Mouse (Mus musculus) thymus, adult 18-20 months (tissue): ENCODE data around the gene Smyd4.
A peak's percentile ranks its signal among the peaks of the same experiment; 100 is the strongest.

Source experiments
- DNase-seq, 2 experiments: peaks; one replicate each; pipeline ENCODE4 v3.0.0; 2022; ENCODE audit warnings: mixed read lengths in 2 of 2

Gene Smyd4

DNA sequence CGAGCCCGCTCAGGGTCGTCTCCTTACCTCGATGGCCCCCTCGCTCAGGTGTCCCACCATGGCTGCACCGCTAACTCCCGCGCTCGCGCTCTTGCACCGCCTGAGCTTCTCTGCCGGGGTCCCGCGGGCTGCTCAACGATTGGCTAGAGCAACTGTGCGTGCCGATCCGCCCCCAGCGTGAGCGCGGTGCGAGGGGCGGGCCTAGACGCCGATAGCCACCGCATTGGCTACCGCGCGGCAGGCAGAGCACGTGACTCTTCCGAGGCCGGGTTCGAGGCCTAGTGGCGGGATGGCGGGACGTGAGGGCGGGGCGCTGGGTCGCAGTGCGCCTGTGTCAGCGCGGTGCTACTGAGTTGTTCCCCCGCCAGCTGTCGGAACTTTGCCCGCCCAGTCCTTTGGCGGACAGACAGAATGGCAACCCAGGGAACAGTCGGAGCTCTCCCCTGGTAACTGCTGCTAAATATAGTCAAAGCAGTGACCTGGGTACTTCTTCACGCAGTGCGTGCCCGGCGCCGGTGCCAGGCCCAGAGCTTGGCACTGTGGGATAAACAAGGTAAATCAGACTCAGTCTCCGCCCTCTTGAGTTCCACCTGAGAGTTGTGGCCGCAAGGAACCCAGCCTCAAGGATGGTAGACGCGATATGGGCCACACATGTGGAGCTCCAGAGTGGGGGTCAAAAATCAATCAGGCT lies at the start of gene Smyd4, which contains the start of gene Rpa1:
Gene Smyd4 (plus strand): TSS at position 235 of the 691 bp plus-strand sequence.
Gene Rpa1 (minus strand): TSS at position 126 of the 691 bp plus-strand sequence.
- peak; percentile 95 for DNase-seq

- DNase-seq, result no peak
Observed at GRCm38 (mm10) chr11:75298491-75298890, 49.7 kb upstream of the Smyd4 start.

DNA sequence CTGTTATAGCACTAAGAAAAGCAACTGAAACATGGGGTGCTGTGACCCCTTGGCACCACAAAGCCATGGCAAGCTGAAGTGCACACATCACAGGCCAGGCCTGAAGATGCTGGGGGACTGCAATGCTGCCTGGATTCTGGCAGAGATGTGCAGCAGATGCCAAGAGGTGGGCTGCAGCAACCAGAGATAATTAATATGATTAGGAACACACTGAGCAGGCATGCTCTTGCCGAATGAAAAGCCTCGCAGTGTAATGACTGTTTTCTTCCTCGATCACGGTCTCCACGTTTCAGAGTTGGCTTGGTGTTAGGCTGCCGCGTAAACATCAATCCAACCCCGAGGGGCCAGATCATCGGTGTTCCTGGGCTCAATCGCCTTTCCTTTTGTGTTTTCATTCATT lies 48.4 kb upstream of the Smyd4 start:
- no peak for DNase-seq

DNA sequence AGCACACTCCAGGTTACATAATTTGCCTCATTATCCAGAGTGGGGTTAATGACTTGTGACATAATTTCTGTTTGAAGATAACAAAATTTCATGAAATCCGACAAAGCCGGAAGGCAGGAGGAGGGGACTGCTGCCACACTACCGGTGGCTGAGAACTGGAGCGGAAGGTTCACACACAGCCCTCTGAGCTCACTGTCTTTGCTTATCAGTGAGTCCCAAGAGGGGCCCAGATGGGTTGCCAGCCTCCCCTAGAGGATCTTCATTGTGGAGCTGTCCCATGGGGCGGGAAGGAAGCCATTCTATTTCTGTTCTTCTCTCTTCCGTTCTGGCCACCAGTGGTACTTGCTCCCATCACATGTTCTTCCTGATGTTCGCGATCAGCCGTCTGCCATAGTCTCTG lies 47.3 kb upstream of the Smyd4 start:
- no peak for DNase-seq

GRCm38 (mm10) chr11:75304797-75305196 lies 43.4 kb upstream of the Smyd4 start:
- DNase-seq, result no peak

DNA sequence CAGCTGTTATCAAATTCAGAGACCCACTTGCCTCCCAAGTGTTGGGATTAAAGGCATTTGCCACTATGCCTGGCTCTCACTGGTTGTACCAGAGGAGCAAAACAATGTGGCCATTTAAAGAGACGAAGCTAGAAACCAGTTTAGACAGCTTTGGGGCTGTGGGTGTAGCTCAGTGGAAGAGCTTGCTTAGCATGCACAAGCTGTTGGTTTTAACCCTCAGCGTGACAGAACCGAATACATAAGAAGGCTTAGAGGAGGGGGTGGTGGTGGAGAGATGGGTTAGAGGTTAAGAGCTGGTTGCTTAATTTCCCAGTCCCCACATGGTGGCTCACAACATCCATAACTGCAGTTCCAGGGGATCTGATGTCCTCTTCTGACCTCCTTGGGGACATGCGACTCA lies 39.6 kb upstream of the Smyd4 start:
- DNase-seq, result no peak

- no peak for DNase-seq
Observed at GRCm38 (mm10) chr11:75310813-75311212, 37.4 kb upstream of the Smyd4 start.

DNA sequence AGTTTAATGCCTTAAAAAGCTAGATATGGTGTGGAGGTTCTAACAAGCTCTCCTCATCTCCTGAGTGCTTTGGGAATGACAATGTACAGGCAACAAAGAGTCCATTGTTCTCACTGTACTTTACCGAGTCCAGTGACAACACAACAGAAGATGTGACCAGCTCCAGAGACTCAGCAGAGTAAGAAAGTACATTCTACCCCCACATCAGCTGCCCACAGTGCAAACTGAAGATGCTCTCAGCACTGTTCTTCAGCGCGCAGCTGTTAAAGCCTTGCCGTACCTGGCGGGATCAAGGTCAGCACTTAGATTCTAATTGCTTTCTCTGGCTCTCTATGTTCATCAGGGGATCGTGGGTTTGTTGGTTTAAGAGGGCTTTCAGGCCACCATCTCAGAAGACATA lies 36.5 kb upstream of the Smyd4 start:
- DNase-seq, result no peak

- no peak for DNase-seq
Observed at GRCm38 (mm10) chr11:75313834-75314233, 34.4 kb upstream of the Smyd4 start.

DNA sequence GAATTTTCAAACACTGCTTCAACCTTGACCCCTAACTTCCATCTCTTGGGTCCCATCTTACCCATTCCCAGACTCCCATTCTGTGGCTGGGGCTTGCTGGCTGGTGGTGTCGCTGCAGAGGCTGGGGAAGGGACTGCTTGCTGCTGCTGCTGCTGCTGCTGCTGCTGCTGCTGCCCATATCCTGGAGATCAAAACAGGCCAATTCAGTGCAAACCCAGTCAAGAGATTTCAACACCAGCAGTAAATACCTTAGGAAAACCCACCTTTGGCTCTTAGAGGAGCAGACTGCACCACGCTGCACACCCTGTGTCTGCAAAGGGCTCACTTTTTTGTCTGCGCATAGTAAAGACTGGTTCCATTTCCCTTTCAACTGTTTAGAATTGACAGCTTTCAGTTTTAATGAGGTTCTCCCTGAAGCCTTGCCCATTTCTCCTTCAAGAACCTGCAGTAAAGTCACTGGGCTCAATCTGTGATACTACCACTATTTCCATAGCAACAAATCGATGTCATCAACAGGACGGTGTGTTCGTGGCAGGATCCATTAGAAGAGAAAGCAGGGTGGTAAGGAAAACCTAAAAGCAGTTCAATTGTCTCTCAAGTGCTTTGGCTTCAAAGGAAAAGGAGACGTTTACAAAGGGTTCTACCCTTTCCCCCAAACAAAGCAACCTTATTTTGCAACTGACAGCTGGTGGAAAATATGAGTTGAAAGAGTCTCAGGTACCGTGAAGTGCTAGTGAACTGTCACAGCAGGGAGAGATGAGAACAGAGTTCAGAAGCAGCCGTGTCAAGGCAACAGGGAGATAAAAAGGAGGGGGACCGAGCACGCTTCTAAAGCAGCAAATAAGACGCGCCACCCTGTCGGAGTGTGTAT lies 29.6 kb upstream of the Smyd4 start:
- peak; percentile 43 to 81 for DNase-seq

DNA sequence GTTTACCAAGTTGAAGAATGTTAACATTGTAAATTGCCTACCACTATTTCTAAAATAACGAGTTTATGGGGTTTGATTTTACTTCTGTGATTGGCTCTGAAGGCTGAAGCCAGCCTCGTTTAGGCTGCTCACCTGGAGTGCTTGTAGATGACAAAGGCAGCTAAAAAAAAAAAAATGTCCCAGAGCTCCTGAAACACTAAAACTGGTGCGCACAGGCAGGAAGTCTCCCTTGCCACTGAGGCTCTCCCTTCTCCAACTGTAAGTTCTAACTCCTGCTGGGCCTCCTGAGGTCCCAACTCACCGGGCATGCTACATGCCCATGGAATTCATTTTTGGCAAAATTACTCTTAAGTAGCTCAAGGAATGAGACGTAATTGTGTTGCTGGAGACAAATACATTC lies 29.0 kb upstream of the Smyd4 start:
- DNase-seq, result peak in 1 of 2 experiments; percentile 47

GRCm38 (mm10) chr11:75323326-75323737 lies 24.9 kb upstream of the Smyd4 start:
- DNase-seq, result no peak

- no peak for DNase-seq
Observed at GRCm38 (mm10) chr11:75324433-75324832, 23.8 kb upstream of the Smyd4 start.

GRCm38 (mm10) chr11:75325116-75325968 lies 22.9 kb upstream of the Smyd4 start:
- no peak for DNase-seq

GRCm38 (mm10) chr11:75325969-75326311 lies 22.3 kb upstream of the Smyd4 start:
- no peak for DNase-seq

- DNase-seq, result peak in 1 of 2 experiments; percentile 39
Observed at GRCm38 (mm10) chr11:75336676-75337075, 11.6 kb upstream of the Smyd4 start.

- no peak for DNase-seq
Observed at GRCm38 (mm10) chr11:75337246-75337645, 11.0 kb upstream of the Smyd4 start.

DNA sequence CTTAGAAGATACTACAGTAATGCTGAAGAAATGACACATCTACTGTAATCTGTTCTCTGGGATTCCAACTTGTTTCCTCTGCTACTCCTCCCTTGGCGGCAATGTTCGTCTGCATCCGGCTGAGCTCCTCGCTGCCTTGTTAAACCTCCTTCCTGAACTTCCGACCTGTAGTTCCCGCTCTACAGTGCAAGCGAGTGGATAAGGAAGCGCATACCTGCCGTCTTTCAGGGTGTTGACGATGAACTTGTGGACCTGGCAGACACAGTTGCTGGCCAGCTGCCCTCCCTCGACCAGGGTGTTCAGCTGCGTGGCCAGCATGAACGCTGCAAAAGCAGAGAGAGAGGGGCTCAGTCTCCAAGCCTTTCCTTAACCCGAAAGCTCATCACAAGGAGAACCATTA lies 8.2 kb upstream of the Smyd4 start:
- DNase-seq, result no peak

- DNase-seq, result no peak
Observed at GRCm38 (mm10) chr11:75340698-75341345, 7.4 kb upstream of the Smyd4 start.

- DNase-seq, result no peak
Observed at GRCm38 (mm10) chr11:75343096-75343495, 5.1 kb upstream of the Smyd4 start.

- DNase-seq, result no peak
Observed at GRCm38 (mm10) chr11:75344163-75344562, 4.1 kb upstream of the Smyd4 start.

GRCm38 (mm10) chr11:75344716-75345115 lies 3.5 kb upstream of the Smyd4 start:
- no peak for DNase-seq
